Mouse (Mus musculus) left cerebral cortex, adult 9 months (tissue): ENCODE measurements at regions not wholly inside any gene's neighbourhood (a gene's known extent, or its start where the extent isn't known, plus 50 kb on each side); places are given as distances from the start of the nearest gene placed in this dataset.

Experiments
- DNase-seq, 2 experiments: peaks; one replicate each; pipeline ENCODE4 v3.0.0; 2022; ENCODE audit warnings: low spot score in 2 of 2

GRCm38 (mm10) chr7:61030321-61030720 is 890.3 kb upstream of the Snrpn start:
- DNase-seq, result peak; percentile 10 to 17
